Mouse (Mus musculus) small intestine, adult 2 months (tissue): Measurements from ENCODE around the gene Ptrh2.

Experiments used
- CTCF ChIP-seq: fragments of 200-500 bp; IDR thresholded peaks from 2 replicates; pipeline ENCODE4 v1.5.1; 2012; ENCODE audit warnings: low read depth, mild to moderate bottlenecking, control low read depth, inconsistent platforms, low read length, moderate library complexity, mixed read lengths; ENCODE audit not compliant: insufficient replicate concordance, insufficient read length; ENCODE audit errors: extremely low read depth
- POLR2A ChIP-seq: fragments of 200-500 bp; IDR thresholded peaks from 2 replicates; pipeline ENCODE4 v1.6.1; 2012; ENCODE audit warnings: low read depth, mild to moderate bottlenecking, control low read depth, inconsistent platforms, low read length, moderate library complexity

DNA sequence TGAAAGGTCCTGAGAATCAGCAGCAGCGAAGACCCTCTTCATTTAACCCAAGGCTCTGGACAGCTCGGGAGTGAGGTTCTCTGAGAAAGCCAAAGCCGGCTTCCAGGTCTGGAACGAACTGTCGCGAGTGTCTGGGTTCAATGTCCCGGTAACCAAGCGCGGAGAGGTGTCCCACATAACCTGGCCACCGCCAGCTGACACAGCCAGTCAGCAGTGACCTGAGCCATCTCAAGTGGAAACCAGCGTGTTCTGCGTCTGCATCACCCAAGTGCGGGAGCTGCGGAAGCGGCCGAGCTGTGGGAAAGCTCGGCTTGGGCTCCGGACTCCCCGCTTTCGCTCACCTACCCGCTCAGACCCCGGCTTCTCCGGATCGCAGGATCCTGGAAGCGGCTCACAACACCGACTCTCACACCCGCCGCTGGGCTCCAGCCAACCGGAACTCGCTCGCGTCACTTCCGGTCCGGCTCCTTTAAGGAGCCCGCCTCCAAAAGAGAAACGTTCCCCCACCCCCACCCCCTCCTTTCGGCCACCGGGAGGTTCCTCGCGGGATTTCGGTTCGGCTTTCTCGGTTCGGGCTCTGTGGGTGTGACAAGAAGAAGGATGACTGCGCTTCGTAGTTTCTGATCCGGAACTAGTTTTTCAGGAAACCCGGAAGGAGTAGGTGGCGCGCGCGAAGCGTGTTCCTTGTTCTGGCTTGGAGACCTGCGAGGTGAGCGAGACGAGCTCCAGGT is at the start of gene Ptrh2, which contains the start of gene Vmp1:
- no peak for TF ChIP-seq CTCF
- peak; percentile 40; the same call in 1 of the 2 replicates for TF ChIP-seq POLR2A
